Mouse (Mus musculus): ENCODE results near the gene Col4a3.

GRCm38 (mm10) chr1:82596864-82597596 is 10.3 kb downstream of the Col4a3 start:
- TF ChIP-seq MYOG (IDR thresholded peaks at IDR 0.05; ENCODE audit: control insufficient read depth in 1 of 3, insufficient read depth in 1 of 3, insufficient read length in 2 of 3, low read depth in 2 of 3) (no peak), POLR2A (IDR thresholded peaks at IDR 0.05; ENCODE audit: insufficient read length, low read depth) (no peak), USF1 (IDR thresholded peaks at IDR 0.05; ENCODE audit: low read depth) (no peak), MAX (IDR thresholded peaks at IDR 0.05; ENCODE audit: low read depth) (no peak), E2F4 (IDR thresholded peaks at IDR 0.05; ENCODE audit: insufficient read depth) (no peak), TCF3 (IDR thresholded peaks at IDR 0.05; ENCODE audit: insufficient read length, low read depth) (no peak), MYOD1 (IDR thresholded peaks at IDR 0.05; ENCODE audit: control insufficient read depth in 1 of 3, insufficient read length in 2 of 3, low read depth in 2 of 3) (no peak), REST (IDR thresholded peaks at IDR 0.05; ENCODE audit: insufficient read depth, insufficient read length) (no peak), POLR2AphosphoS2 (IDR thresholded peaks at IDR 0.05; ENCODE audit: insufficient read length, low read depth) (no peak), CEBPB (IDR thresholded peaks at IDR 0.05; ENCODE audit: insufficient read depth, poor library complexity, severe bottlenecking) (no peak), TCF12 (IDR thresholded peaks at IDR 0.05; ENCODE audit: insufficient read depth, poor library complexity, severe bottlenecking) (no peak)

Data from myocyte (in vitro differentiated cells).